Mouse (Mus musculus): ENCODE measurements around the gene Gpx8. TPM values are rescaled to one million over a fixed set of nuclear protein-coding genes. Genes with fewer than 3 reads are reported as not detected.

Gene Gpx8
- total and polyA plus RNA-seq, 3 experiments, result not detected

DNA sequence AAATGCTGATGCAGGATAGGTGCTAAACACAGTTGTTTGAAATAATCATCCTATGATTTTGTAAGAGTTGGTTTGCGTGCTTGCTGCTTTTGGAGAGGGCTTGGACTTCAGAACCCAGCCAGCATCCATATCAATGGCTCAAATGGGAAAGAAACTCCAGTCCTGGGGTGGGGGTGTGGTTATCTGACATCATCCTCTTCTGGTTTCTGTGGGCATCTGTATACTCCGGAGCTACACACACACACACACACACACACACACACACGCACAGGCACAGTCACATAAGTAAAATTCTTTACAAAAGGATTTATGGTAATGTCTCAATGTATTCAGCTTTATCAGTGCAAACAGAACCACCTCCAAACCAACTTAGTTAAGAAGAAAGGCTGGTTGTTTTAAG is 46.1 kb downstream of the Gpx8 start:
- Histone ChIP-seq H3K9ac (ENCODE audit: control insufficient read depth, low read depth, low read length, poor library complexity, severe bottlenecking) (no peak overlapping the region), H3K27me3 (ENCODE audit: control insufficient read depth in 1 of 2, insufficient read depth in 2 of 2, low read length in 2 of 2) (peaks cover 0 to 2% of the 10 kb centered on the region in 2 experiments; a peak in 1 of 4 replicates), H3K4me1 (ENCODE audit: control insufficient read depth in 1 of 2, insufficient read depth in 2 of 2, low read length in 2 of 2) (no peaks in the 10 kb centered on the region), H3K4me3 (ENCODE audit: control insufficient read depth in 1 of 2, insufficient read depth in 1 of 2, low read depth in 2 of 2, low read length in 2 of 2) (no peak overlapping the region), H3K79me2 (ENCODE audit: control insufficient read depth, insufficient read depth, low read length, poor library complexity) (no peaks in the 10 kb centered on the region), H3K36me3 (ENCODE audit: control insufficient read depth in 1 of 2, insufficient read depth in 2 of 2, low read length in 2 of 2) (no peaks in the 10 kb centered on the region), H3K9me3 (replicated peaks; ENCODE audit: insufficient read depth, low read length) (no peaks in the 10 kb centered on the region), H3K27ac (ENCODE audit: control insufficient read depth, low read depth, low read length) (no peak overlapping the region)
- DNase-seq (ENCODE audit: low read depth, low spot score), result no peak
- no peak for TF ChIP-seq ZC3H11A (IDR thresholded peaks at IDR 0.05; ENCODE audit: low read depth, low read length)
- no peak for TF ChIP-seq GABPA (IDR thresholded peaks at IDR 0.05; ENCODE audit: low read depth, low read length)
- no peak for TF ChIP-seq CHD2 (IDR thresholded peaks at IDR 0.05; ENCODE audit: low read length)
- TF ChIP-seq ETS1 (IDR thresholded peaks at IDR 0.05; ENCODE audit: low read depth, low read length), result no peak
- TF ChIP-seq RCOR1 (IDR thresholded peaks at IDR 0.05; ENCODE audit: low read depth, low read length), result no peak
- no peak for TF ChIP-seq USF1 (IDR thresholded peaks at IDR 0.05; ENCODE audit: low read depth, low read length)
- no peak for TF ChIP-seq POLR2AphosphoS5 (IDR thresholded peaks at IDR 0.05; ENCODE audit: borderline replicate concordance, low read depth, low read length)
- TF ChIP-seq MAX (IDR thresholded peaks at IDR 0.05; ENCODE audit: low read length), result no peak
- no peak for TF ChIP-seq JUND (IDR thresholded peaks at IDR 0.05; ENCODE audit: low read depth, low read length)
- no peak for TF ChIP-seq MAZ (IDR thresholded peaks at IDR 0.05; ENCODE audit: low read depth, low read length)
- no peak for TF ChIP-seq UBTF (IDR thresholded peaks at IDR 0.05; ENCODE audit: borderline replicate concordance, insufficient read depth, low read depth, low read length)
- TF ChIP-seq RAD21 (IDR thresholded peaks at IDR 0.05; ENCODE audit: low read depth, low read length), result no peak
- TF ChIP-seq ZNF384 (IDR thresholded peaks at IDR 0.05; ENCODE audit: low read depth, low read length), result no peak
- TF ChIP-seq SMC3 (IDR thresholded peaks at IDR 0.05; ENCODE audit: low read depth, low read length), result no peak
- TF ChIP-seq CTCF (IDR thresholded peaks at IDR 0.05 in 2 of 3, conservative IDR thresholded peaks at IDR 0.05 in 1 of 3; ENCODE audit: control insufficient read depth in 1 of 3, insufficient read depth in 1 of 3, low read depth in 2 of 3, low read length in 3 of 3, poor library complexity in 1 of 3, severe bottlenecking in 1 of 3), result no peak

GRCm38 (mm10) chr13:112998427-112999201 is 47.6 kb downstream of the Gpx8 start:
- no peaks in the 10 kb centered on the region for H3K4me1 ChIP-seq (ENCODE audit: control insufficient read depth in 1 of 2, insufficient read depth in 2 of 2, low read length in 2 of 2)
- H3K79me2 ChIP-seq (ENCODE audit: control insufficient read depth, insufficient read depth, low read length, poor library complexity), result no peaks in the 10 kb centered on the region
- H3K9ac ChIP-seq (ENCODE audit: control insufficient read depth, low read depth, low read length, poor library complexity, severe bottlenecking), result no peak overlapping the region
- peaks cover 0 to 2% of the 10 kb centered on the region in 2 experiments; a peak in 1 of 4 replicates for H3K27me3 ChIP-seq (ENCODE audit: control insufficient read depth in 1 of 2, insufficient read depth in 2 of 2, low read length in 2 of 2)
- H3K36me3 ChIP-seq (ENCODE audit: control insufficient read depth in 1 of 2, insufficient read depth in 2 of 2, low read length in 2 of 2), result no peaks in the 10 kb centered on the region
- no peak overlapping the region for H3K4me3 ChIP-seq (ENCODE audit: control insufficient read depth in 1 of 2, insufficient read depth in 1 of 2, low read depth in 2 of 2, low read length in 2 of 2)
- TF ChIP-seq MYB (IDR thresholded peaks at IDR 0.05; ENCODE audit: low read depth, low read length) (no peak), ZC3H11A (IDR thresholded peaks at IDR 0.05; ENCODE audit: low read depth, low read length) (no peak), ZNF384 (IDR thresholded peaks at IDR 0.05; ENCODE audit: low read depth, low read length) (no peak), UBTF (IDR thresholded peaks at IDR 0.05; ENCODE audit: borderline replicate concordance, insufficient read depth, low read depth, low read length) (no peak), ZMIZ1 (IDR thresholded peaks at IDR 0.05; ENCODE audit: low read depth, low read length) (no peak), GABPA (IDR thresholded peaks at IDR 0.05; ENCODE audit: low read depth, low read length) (no peak), CTCF (IDR thresholded peaks at IDR 0.05 in 2 of 3, conservative IDR thresholded peaks at IDR 0.05 in 1 of 3; ENCODE audit: control insufficient read depth in 1 of 3, insufficient read depth in 1 of 3, low read depth in 2 of 3, low read length in 3 of 3, poor library complexity in 1 of 3, severe bottlenecking in 1 of 3) (no peak), NELFE (IDR thresholded peaks at IDR 0.05; ENCODE audit: low read depth, low read length) (no peak)
- DNase-seq (ENCODE audit: low read depth, low spot score), result no peak
- H3K27ac ChIP-seq (ENCODE audit: control insufficient read depth, low read depth, low read length), result no peak overlapping the region
- no peaks in the 10 kb centered on the region for H3K9me3 ChIP-seq (replicated peaks; ENCODE audit: insufficient read depth, low read length)

Measured in MEL (cell line).